Mouse (Mus musculus) cerebellum, adult 11 months (tissue): ENCODE results near the gene Polr2l.

Experiments
- DNase-seq: peaks from one replicate; pipeline ENCODE4 v3.0.0; 2022

The Polr2l gene

DNA sequence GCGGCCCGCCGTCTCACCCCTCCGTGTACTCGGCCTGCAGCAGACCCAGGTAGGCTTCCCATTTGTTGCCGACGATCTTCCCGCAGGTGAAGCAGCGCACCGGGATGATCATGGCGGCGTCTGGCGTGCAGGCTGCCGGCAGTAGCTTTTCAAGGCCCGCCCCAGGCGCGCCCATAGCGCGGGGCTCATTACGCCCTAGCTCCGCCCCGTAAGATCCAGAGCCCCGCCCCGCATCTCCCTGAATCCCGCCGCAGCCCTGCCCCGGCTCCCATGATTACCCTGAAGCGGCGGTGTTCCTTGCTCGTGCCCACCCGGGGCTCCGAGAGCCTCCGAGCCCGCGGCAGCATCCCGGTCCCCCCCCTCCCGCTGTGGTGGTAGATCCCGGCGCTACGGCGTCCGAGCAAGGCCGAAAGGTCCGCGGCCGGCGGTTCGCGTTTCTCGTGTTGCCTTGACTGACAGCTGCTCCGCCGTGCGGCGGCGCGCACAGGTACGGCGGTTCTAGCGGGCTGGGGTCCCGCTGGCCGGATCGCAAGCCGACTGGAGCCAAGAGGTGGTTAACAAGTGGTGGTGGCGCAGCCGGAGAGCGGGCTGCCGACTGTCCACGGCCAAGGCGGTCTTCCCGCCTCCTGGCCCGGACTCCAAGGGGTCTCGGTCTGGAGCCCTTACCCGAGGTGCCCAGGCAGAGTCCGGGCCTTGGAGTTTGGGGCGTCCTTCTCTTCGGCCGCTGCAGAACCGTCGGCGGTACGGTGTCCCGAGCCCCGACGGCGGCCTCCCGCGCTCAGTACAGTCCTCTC, at the start of gene Polr2l, which contains the start of gene Tspan4:
TSS of gene Polr2l (minus strand) at position 122 of the 794 bp plus-strand sequence.
TSS of gene Tspan4 (plus strand) at position 230 of the 794 bp plus-strand sequence.
- DNase-seq: peak; percentile 85

- no peak for DNase-seq
These were observed 49.3 kb upstream of the Polr2l start for GRCm38 (mm10) chr7:141524271-141524670.

GRCm38 (mm10) chr7:141523007-141523406, 48.1 kb upstream of the Polr2l start:
- DNase-seq: no peak

DNA sequence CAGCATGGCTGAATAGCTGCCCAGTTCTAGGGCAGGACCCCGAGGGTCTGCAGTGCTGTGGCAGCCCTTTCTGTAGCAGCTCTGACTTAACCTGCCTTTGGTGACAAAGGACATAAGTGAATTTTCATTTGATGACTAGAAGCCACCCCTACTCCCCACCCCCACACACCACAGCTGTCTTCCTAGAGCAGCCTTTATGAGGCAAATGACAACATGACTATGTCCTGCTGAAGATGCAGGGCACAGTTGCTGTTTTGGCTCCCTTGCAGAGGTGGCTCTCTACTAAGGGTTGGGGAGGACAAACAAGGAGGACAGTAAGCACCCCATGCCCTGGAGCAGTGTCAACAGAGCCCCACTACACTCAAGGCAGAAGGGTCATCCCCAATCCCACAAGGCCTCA, 44.9 kb upstream of the Polr2l start:
- no peak for DNase-seq

DNA sequence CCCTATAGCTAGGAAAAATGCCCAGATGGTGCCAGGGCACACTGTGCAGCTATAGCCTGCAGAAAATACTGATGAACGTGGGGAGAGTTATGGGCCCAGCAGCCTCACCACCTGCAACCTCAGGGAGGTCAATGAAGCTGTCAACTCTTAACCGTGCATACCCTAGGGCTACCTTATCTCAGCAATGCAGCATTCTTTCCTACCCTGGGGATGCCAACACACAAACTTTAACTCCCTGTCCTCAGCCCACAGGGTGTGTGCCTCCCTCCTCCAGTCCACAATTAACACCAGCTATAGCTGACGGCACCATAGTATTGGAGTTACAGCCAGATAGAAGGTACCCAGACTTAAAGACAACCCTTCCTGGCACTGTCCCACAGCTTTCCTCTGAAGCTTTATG, 44.0 kb upstream of the Polr2l start:
- DNase-seq: no peak

GRCm38 (mm10) chr7:141518296-141518695, 43.4 kb upstream of the Polr2l start:
- DNase-seq: no peak

GRCm38 (mm10) chr7:141517638-141518037, 42.7 kb upstream of the Polr2l start:
- DNase-seq: no peak

- DNase-seq: peak; percentile 62
These were observed 35.8 kb upstream of the Polr2l start for GRCm38 (mm10) chr7:141510681-141511191.

- no peak for DNase-seq
These were observed 35.3 kb upstream of the Polr2l start for GRCm38 (mm10) chr7:141510196-141510595.

GRCm38 (mm10) chr7:141508160-141508559, 33.2 kb upstream of the Polr2l start:
- no peak for DNase-seq

- no peak for DNase-seq
These were observed 31.3 kb upstream of the Polr2l start for GRCm38 (mm10) chr7:141506278-141506677.

- peak; percentile 71 for DNase-seq
These were observed 27.6 kb upstream of the Polr2l start for GRCm38 (mm10) chr7:141502556-141502905.

GRCm38 (mm10) chr7:141501820-141502555, 27.1 kb upstream of the Polr2l start:
- DNase-seq: no peak

DNA sequence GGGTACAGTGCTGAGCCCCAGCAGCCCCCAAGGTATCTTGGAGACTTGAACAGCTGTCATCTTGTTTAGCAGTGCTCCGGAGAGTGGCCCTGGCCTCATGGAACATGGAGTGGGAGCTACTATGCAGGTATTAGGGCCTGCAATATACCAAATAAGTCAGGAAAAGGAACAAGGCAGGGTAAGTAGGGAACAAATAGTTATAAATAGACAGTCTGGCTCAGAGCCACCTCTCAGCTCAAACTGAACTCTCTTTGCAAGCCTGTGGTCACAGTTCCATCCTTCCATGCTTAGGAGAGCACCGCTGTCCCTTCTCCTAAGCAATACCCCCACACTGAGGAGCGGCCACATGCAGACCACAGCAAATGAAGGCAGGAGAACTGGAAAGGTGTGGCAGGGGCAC, 22.7 kb upstream of the Polr2l start:
- no peak for DNase-seq

- no peak for DNase-seq
These were observed 21.0 kb upstream of the Polr2l start for GRCm38 (mm10) chr7:141495940-141496339.

GRCm38 (mm10) chr7:141495379-141495778, 20.4 kb upstream of the Polr2l start:
- DNase-seq: no peak

GRCm38 (mm10) chr7:141493729-141494128, 18.8 kb upstream of the Polr2l start:
- peak; percentile 20 for DNase-seq

DNA sequence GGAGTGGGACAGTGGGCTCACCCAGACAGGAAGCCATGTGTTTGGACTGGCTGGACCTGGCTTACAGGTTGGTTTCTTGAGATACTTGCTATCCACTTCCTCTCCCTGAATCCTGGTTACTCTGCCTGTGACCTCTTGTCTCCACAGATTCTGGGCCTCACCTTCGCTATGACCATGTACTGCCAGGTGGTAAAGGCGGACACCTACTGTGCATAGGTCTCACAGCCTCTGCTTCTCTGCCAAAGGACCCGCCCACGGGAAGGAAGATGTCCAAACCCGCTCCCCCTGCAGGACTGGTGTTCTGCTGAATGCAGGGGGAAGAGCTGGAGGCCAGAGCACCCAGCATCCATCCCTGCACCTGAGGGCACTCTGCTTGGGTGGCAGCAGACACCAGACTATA, 17.8 kb upstream of the Polr2l start:
- no peak for DNase-seq

DNA sequence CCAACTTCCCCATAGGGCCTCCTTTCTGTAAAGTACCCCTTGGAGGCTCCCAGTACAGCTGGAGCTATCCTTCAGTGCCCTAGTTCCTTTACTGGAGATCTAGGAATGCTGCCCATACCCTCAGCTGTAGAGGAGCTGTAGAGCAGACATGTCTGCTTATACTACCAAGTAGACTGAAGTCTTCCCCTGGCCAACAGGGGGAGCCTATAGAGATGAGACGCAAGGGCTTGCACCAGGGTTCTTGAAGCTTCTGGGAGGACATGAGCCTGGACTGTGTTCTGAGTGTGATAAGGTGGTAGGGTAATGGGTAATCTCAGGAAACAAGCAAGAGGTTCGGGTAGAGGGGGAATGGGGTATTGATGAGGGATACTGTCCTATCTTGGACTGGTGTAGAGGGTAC, 16.2 kb upstream of the Polr2l start:
- no peak for DNase-seq

DNA sequence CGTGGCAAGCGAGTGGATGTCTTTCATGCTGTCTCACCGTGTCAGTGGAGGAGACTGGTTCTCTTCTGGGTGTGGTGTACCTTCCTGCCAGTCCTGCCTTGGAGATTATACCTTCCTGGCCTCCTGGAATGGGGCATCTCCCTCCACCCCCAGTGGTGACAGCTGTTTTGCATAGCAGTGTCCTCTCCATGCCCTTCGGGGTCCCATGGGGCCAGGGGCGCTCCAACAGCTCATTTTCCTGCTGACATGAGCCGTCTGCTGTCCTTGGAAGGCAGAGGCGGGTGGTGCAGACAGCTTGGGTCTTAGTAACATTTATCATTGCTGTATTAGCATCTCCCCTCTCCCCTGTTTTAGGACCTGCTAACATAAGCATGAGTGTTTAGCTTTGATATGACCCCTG, 12.2 kb upstream of the Polr2l start:
- DNase-seq: no peak

GRCm38 (mm10) chr7:141486239-141486638, 11.3 kb upstream of the Polr2l start:
- DNase-seq: no peak

GRCm38 (mm10) chr7:141485606-141486005, 10.7 kb upstream of the Polr2l start:
- DNase-seq: peak; percentile 96

GRCm38 (mm10) chr7:141485186-141485585, 10.3 kb upstream of the Polr2l start:
- DNase-seq: no peak
